8 mouse cellular contexts compared by ENCODE assay signal in the genomic region with DNA sequence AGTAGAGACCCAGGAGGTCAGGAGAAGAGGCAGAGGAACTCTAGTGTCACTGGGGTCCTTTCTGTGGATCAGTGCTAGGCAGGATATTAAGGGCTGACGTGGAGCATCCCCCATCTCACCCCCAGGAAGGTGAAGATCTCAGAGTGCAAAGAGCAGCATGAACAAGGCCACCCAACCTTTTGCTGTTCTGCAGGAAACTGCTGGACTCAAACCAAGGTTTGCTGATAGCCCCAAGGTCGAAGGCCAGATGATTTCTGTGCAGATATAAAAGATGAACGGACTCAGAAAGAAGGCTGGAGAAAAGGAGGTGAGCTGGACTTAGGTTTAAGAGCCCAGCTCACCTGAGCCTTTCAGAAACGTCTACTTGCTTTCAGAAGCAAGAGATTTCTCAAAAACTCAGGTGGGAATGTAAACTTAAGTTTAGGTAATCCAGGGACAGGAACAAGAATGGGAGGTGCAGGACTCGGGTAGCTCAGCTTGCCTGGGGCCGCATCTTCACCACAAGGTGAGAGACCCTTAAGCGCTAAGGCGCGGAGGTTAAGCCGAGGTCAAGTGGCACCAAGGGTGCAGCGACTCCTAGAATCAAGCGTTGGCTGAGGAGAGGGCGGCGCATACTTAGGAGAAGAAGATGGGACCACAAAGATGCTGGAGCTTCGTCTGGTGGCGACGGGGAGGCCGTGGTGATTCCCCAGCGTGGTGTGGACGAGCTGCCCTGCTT. TPM values are rescaled to one million over a fixed set of nuclear protein-coding genes. Genes with fewer than 3 reads are reported as not detected.
DNase-seq lines count a peak whose midpoint lies in the region; ATAC-seq and TF ChIP-seq lines count a peak whose summit lies in the region.

No protein-coding gene starts in this region.

- peaks cover 18% of the 10 kb centered on the region for H3K27me3 ChIP-seq in C2C12 (ENCODE audit: control insufficient read depth, insufficient read depth, insufficient read length)
- H3K27me3 ChIP-seq in forebrain, embryonic 13.5 days, result peaks cover 8% of the 10 kb centered on the region
- H3K27me3 ChIP-seq in liver, embryonic 11.5 days (replicated peaks; ENCODE audit: control insufficient read depth, insufficient read depth, low read length), result peaks cover 72% of the 10 kb centered on the region

- peak overlapping the region; percentile 58 for H3K27ac ChIP-seq in gastrocnemius, adult 2 months
- peak overlapping the region; percentile 76 for H3K27ac ChIP-seq in forebrain, embryonic 13.5 days
- no peak overlapping the region for H3K27ac ChIP-seq in liver, embryonic 11.5 days (ENCODE audit: low read depth, low read length)

- DNase-seq in gastrocnemius, adult 2 months, result no peak
- DNase-seq in gastrocnemius, postnatal 10 days, result no peak
- DNase-seq in liver, embryonic 11.5 days (ENCODE audit: low spot score), result no peak
- DNase-seq in frontal cortex, postnatal 25 days (ENCODE audit: low spot score in 2 of 2), result no peak
- no peak for DNase-seq in gastrocnemius, postnatal 25 days
- no peak for DNase-seq in gastrocnemius, adult 8-10 months (ENCODE audit: low spot score in 2 of 2)

- intact Hi-C loops in gastrocnemius, adult 2 months (cut with DNase I), result loop anchor here (5.0 kb wide), 1 partner anchor 68 kb away; no protein-coding TSS in a partner anchor

- H3K9ac ChIP-seq in forebrain, embryonic 13.5 days, result peak overlapping the region; percentile 92
- no peak overlapping the region; the same call in 1 of the 2 replicates for H3K9ac ChIP-seq in liver, embryonic 11.5 days (ENCODE audit: low read depth, low read length)

- H3K4me1 ChIP-seq in forebrain, embryonic 13.5 days, result peaks cover 38% of the 10 kb centered on the region
- peaks cover 7% of the 10 kb centered on the region for H3K4me1 ChIP-seq in liver, embryonic 11.5 days (replicated peaks; ENCODE audit: control insufficient read depth, insufficient read depth, low read length)

- no peaks in the 10 kb centered on the region for H3K9me3 ChIP-seq in forebrain, embryonic 13.5 days (replicated peaks)
- H3K9me3 ChIP-seq in liver, embryonic 11.5 days (ENCODE audit: control insufficient read depth, low read length), result no peaks in the 10 kb centered on the region

- peak overlapping the region; percentile 33 for H3ac ChIP-seq in C2C12 (ENCODE audit: control insufficient read depth, insufficient read length, low read depth)

- peak overlapping the region; percentile 70 for H3K4me2 ChIP-seq in forebrain, embryonic 13.5 days
- peak overlapping the region; percentile 67 for H3K4me2 ChIP-seq in liver, embryonic 11.5 days

- TF ChIP-seq CTCF in gastrocnemius, adult 2 months (IDR thresholded peaks at IDR 0.05), result no peak
- TF ChIP-seq CTCF in C2C12 (IDR thresholded peaks at IDR 0.05; ENCODE audit: control insufficient read depth, insufficient read depth, insufficient read length), result no peak

- H3K4me3 ChIP-seq in gastrocnemius, adult 2 months, result peak overlapping the region; percentile 81
- H3K4me3 ChIP-seq in C2C12 (ENCODE audit: insufficient read depth, poor library complexity, severe bottlenecking), result no peak overlapping the region
- peak overlapping the region; percentile 71 for H3K4me3 ChIP-seq in forebrain, embryonic 13.5 days
- peak overlapping the region; percentile 71 for H3K4me3 ChIP-seq in liver, embryonic 11.5 days (ENCODE audit: low read depth, low read length)

- H3K79me2 ChIP-seq in C2C12 (ENCODE audit: control insufficient read depth, insufficient read depth), result no peaks in the 10 kb centered on the region

- WGBS in forebrain, embryonic 13.5 days, result 10% methylated on average over 20 of the region's 20 CpGs
- WGBS in liver, embryonic 11.5 days, result 8% methylated on average over 20 of the region's 20 CpGs

- no peaks in the 10 kb centered on the region for H3K36me3 ChIP-seq in C2C12 (ENCODE audit: control insufficient read depth, insufficient read depth)
- peaks cover 16% of the 10 kb centered on the region for H3K36me3 ChIP-seq in forebrain, embryonic 13.5 days (ENCODE audit: poor library complexity, severe bottlenecking)
- no peaks in the 10 kb centered on the region for H3K36me3 ChIP-seq in liver, embryonic 11.5 days (ENCODE audit: control insufficient read depth, insufficient read depth, low read length)

- no peaks in the 10 kb centered on the region for H3K79me3 ChIP-seq in C2C12 (ENCODE audit: low read depth)

- ATAC-seq in forebrain, embryonic 13.5 days, result no peak
- ATAC-seq in liver, embryonic 11.5 days (replicated peaks; ENCODE audit: low FRiP score), result no peak

TF ChIP-seq in C2C12, 6 proteins besides CTCF, POLR2A, EP300 and RAD21:
- TF ChIP-seq CEBPB (IDR thresholded peaks at IDR 0.05; ENCODE audit: low read depth), result no peak
- TF ChIP-seq MYOG (IDR thresholded peaks at IDR 0.05; ENCODE audit: control insufficient read depth, extremely low read depth, insufficient read length), result no peak

RNA-seq across cellular contexts. Expression of a gene that starts 0.6 kb away (rescaled TPM):
- under 1 TPM; 0.26 to 0.47 TPM for total RNA-seq in gastrocnemius, adult 2 months (2021)
- total RNA-seq in gastrocnemius, postnatal 10 days (2021), result 1 to 10 TPM; 1.5 to 1.9 TPM
- 0.07 TPM for polyA plus RNA-seq in C2C12 (2012; fragmentation: generic; extraction: Trizol)
- polyA plus RNA-seq in forebrain, embryonic 13.5 days (2015; fragmentation: Nextera tagmentation; extraction: Ambion mirVana), result 2.1 and 2.6 TPM in 2 replicates
- polyA plus RNA-seq in liver, embryonic 11.5 days (2014; fragmentation: Nextera tagmentation; extraction: Ambion mirVana), result 0.78 and 0.81 TPM in 2 replicates
- total RNA-seq in gastrocnemius, postnatal 25 days (2021), result under 1 TPM; 0.19 to 0.49 TPM
- under 1 TPM; 0.12 to 0.29 (median 0.20) TPM for total RNA-seq in gastrocnemius, adult 8-10 months (2022)

RNA-seq across cellular contexts. Expression of a gene that starts 10.0 kb away (rescaled TPM):
- 100 to 1,000 TPM; 416 to 563 TPM for total RNA-seq in gastrocnemius, adult 2 months (2021)
- 100 to 1,000 TPM; 365 to 419 TPM for total RNA-seq in gastrocnemius, postnatal 10 days (2021)
- 144 TPM for polyA plus RNA-seq in C2C12 (2012; fragmentation: generic; extraction: Trizol)
- polyA plus RNA-seq in forebrain, embryonic 13.5 days (2015; fragmentation: Nextera tagmentation; extraction: Ambion mirVana), result 153 and 172 TPM in 2 replicates
- polyA plus RNA-seq in liver, embryonic 11.5 days (2014; fragmentation: Nextera tagmentation; extraction: Ambion mirVana), result 184 and 188 TPM in 2 replicates
- total RNA-seq in gastrocnemius, postnatal 25 days (2021), result 100 to 1,000 TPM; 461 to 484 TPM
- 100 to 1,000 TPM; 364 to 434 (median 425) TPM for total RNA-seq in gastrocnemius, adult 8-10 months (2022)

RNA-seq across cellular contexts. Expression of a gene that starts 20.1 kb away (rescaled TPM):
- 10 to 100 TPM; 36.4 to 38.6 TPM for total RNA-seq in gastrocnemius, adult 2 months (2021)
- total RNA-seq in gastrocnemius, postnatal 10 days (2021), result 10 to 100 TPM; 46.8 to 54.5 TPM
- 293 TPM for polyA plus RNA-seq in C2C12 (2012; fragmentation: generic; extraction: Trizol)
- 288 and 308 TPM in 2 replicates for polyA plus RNA-seq in forebrain, embryonic 13.5 days (2015; fragmentation: Nextera tagmentation; extraction: Ambion mirVana)
- polyA plus RNA-seq in liver, embryonic 11.5 days (2014; fragmentation: Nextera tagmentation; extraction: Ambion mirVana), result 516 and 536 TPM in 2 replicates
- 10 to 100 TPM; 31.3 to 33.0 TPM for total RNA-seq in gastrocnemius, postnatal 25 days (2021)
- total RNA-seq in gastrocnemius, adult 8-10 months (2022), result 10 to 100 TPM; 28.5 to 45.1 (median 31.8) TPM
